Mouse (Mus musculus): ENCODE measurements around the gene Crtc2. TPM values are rescaled to one million over a fixed set of nuclear protein-coding genes. Genes with fewer than 3 reads are reported as not detected.

Crtc2 gene
- polyA plus RNA-seq, 1 experiment from 2014 or later: 9.0 TPM

GRCm38 (mm10) chr3:90263121-90263771 lies 9.3 kb downstream of the Crtc2 start:
- peaks cover 11% of the 10 kb centered on the region for H3K4me1 ChIP-seq (ENCODE audit: control insufficient read depth, insufficient read depth, low read length)
- no peak overlapping the region for H3K4me2 ChIP-seq
- peaks cover 28% of the 10 kb centered on the region for H3K36me3 ChIP-seq (ENCODE audit: control insufficient read depth, insufficient read depth, low read length)
- no peaks in the 10 kb centered on the region for H3K9me3 ChIP-seq (ENCODE audit: control insufficient read depth, low read length)
- WGBS: 91% methylated on average over 5 of the region's 5 CpGs
- no peak overlapping the region for H3K4me3 ChIP-seq (ENCODE audit: low read depth, low read length)
- ATAC-seq (ENCODE audit: low FRiP score): no peak
- no peaks in the 10 kb centered on the region for H3K27me3 ChIP-seq (ENCODE audit: control insufficient read depth, insufficient read depth, low read length)
- H3K9ac ChIP-seq (ENCODE audit: low read length): no peak overlapping the region
- DNase-seq (ENCODE audit: low spot score, missing footprints): no peak
- no peak overlapping the region for H3K27ac ChIP-seq (ENCODE audit: low read depth, low read length)

- Histone ChIP-seq H3K4me2 (peak overlapping the region; percentile 88), H3K9ac (ENCODE audit: low read length) (peak overlapping the region; percentile 97), H3K4me1 (ENCODE audit: control insufficient read depth, insufficient read depth, low read length) (peaks cover 11% of the 10 kb centered on the region), H3K9me3 (ENCODE audit: control insufficient read depth, low read length) (no peaks in the 10 kb centered on the region), H3K27me3 (ENCODE audit: control insufficient read depth, insufficient read depth, low read length) (no peaks in the 10 kb centered on the region), H3K27ac (ENCODE audit: low read depth, low read length) (peak overlapping the region; percentile 87; the same call in 1 of the 2 replicates), H3K4me3 (ENCODE audit: low read depth, low read length) (peak overlapping the region; percentile 95), H3K36me3 (ENCODE audit: control insufficient read depth, insufficient read depth, low read length) (peaks cover 18% of the 10 kb centered on the region)
- 37% methylated on average over 10 of the region's 10 CpGs for WGBS
- DNase-seq (ENCODE audit: low spot score, missing footprints) (peak; percentile 92), ATAC-seq (ENCODE audit: low FRiP score) (no peak)
These were observed 10.7 kb downstream of the Crtc2 start for GRCm38 (mm10) chr3:90264687-90265033.

DNA sequence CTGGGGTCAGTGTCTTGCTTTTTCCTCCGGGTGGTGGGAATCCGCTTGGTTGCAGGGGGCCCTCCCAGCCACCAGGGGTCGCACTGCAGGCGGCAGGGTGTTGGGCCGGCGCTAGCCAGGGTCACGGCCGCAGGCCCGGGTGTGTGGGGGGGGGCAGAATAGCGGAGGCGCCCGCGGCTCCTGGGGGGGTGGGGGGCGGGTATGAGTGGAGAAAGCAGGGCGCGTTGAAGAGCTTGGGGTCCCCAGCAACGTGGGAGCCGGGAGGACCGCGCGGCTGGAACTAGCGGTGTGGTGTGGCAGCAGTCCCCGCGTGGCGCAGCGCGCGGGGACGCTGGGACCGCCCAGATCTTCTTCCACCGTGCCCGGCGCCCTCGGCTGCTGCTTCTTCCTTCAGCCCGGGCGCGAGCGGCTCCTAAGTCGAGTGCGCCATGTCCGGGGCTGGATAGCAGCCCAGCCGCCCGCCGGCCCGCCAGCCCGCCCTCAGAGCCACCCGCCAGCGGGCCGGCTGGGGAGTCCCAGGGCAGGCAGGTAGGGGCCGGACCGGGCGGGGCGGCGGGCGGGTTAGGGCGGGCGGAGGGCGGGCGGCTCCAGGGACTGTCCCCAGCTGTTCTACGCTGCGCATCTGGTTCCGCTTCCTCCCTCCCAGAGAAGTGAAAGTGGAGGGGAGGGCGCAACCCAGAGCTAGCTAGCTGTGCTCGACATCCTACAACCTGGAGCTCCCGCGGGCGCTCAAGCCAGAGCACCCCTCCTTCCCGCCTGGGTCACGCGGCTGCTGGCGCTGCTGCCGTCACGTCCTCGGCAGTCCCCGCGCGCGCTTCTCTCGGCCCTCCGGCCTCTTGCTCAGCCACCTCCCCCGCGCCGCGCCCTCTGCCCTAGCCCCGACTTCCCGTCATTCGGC lies 11.3 kb downstream of the Crtc2 start, which contains the start of gene Dennd4b:
Gene Dennd4b, plus strand, starts transcription at position 152 of the 898 bp plus-strand sequence.
- Histone ChIP-seq H3K4me1 (ENCODE audit: control insufficient read depth, insufficient read depth, low read length) (peaks cover 11% of the 10 kb centered on the region), H3K4me3 (ENCODE audit: low read depth, low read length) (peak within 1 kb of the TSS; percentile 95), H3K9ac (ENCODE audit: low read length) (peak within 1 kb of the TSS; percentile 97), H3K36me3 (ENCODE audit: control insufficient read depth, insufficient read depth, low read length) (peaks cover 18% of the 10 kb centered on the region), H3K4me2 (peak within 1 kb of the TSS; percentile 88), H3K27ac (ENCODE audit: low read depth, low read length) (peak within 1 kb of the TSS; percentile 87), H3K27me3 (ENCODE audit: control insufficient read depth, insufficient read depth, low read length) (no peaks in the 10 kb centered on the region), H3K9me3 (ENCODE audit: control insufficient read depth, low read length) (no peaks in the 10 kb centered on the region)
- under 1% methylated on average over 61 of the region's 87 CpGs for WGBS
- DNase-seq (ENCODE audit: low spot score, missing footprints): peak; percentile 99
- peak; percentile 84 for ATAC-seq (ENCODE audit: low FRiP score)

- no peak for DNase-seq (ENCODE audit: low spot score, missing footprints)
- H3K9ac ChIP-seq (ENCODE audit: low read length): peak overlapping the region; percentile 97
- H3K4me3 ChIP-seq (ENCODE audit: low read depth, low read length): peak overlapping the region; percentile 95
- no peaks in the 10 kb centered on the region for H3K9me3 ChIP-seq (ENCODE audit: control insufficient read depth, low read length)
- no peaks in the 10 kb centered on the region for H3K27me3 ChIP-seq (ENCODE audit: control insufficient read depth, insufficient read depth, low read length)
- peak; percentile 47 for ATAC-seq (ENCODE audit: low FRiP score)
- peaks cover 14% of the 10 kb centered on the region for H3K36me3 ChIP-seq (ENCODE audit: control insufficient read depth, insufficient read depth, low read length)
- H3K4me1 ChIP-seq (ENCODE audit: control insufficient read depth, insufficient read depth, low read length): peaks cover 11% of the 10 kb centered on the region
- H3K27ac ChIP-seq (ENCODE audit: low read depth, low read length): peak overlapping the region; percentile 87
- 28% methylated on average over 16 of the region's 16 CpGs for WGBS
- peak overlapping the region; percentile 88 for H3K4me2 ChIP-seq
These were observed 12.2 kb downstream of the Crtc2 start for GRCm38 (mm10) chr3:90265932-90266741.

GRCm38 (mm10) chr3:90266901-90267775 lies 13.2 kb downstream of the Crtc2 start:
- Histone ChIP-seq H3K4me1 (ENCODE audit: control insufficient read depth, insufficient read depth, low read length) (peaks cover 11% of the 10 kb centered on the region), H3K27me3 (ENCODE audit: control insufficient read depth, insufficient read depth, low read length) (no peaks in the 10 kb centered on the region), H3K9me3 (ENCODE audit: control insufficient read depth, low read length) (no peaks in the 10 kb centered on the region), H3K27ac (ENCODE audit: low read depth, low read length) (no peak overlapping the region), H3K4me2 (no peak overlapping the region), H3K9ac (ENCODE audit: low read length) (no peak overlapping the region), H3K4me3 (ENCODE audit: low read depth, low read length) (no peak overlapping the region), H3K36me3 (ENCODE audit: control insufficient read depth, insufficient read depth, low read length) (peaks cover 8% of the 10 kb centered on the region)
- ATAC-seq (ENCODE audit: low FRiP score) (no peak), DNase-seq (ENCODE audit: low spot score, missing footprints) (no peak)
- 88% methylated on average over 20 of the region's 20 CpGs for WGBS

- no peak overlapping the region for H3K9ac ChIP-seq (ENCODE audit: low read length)
- WGBS: 97% methylated on average over 11 of the region's 11 CpGs
- H3K27ac ChIP-seq (ENCODE audit: low read depth, low read length): no peak overlapping the region
- H3K4me2 ChIP-seq: no peak overlapping the region
- H3K9me3 ChIP-seq (ENCODE audit: control insufficient read depth, low read length): no peaks in the 10 kb centered on the region
- DNase-seq (ENCODE audit: low spot score, missing footprints): no peak
- H3K4me1 ChIP-seq (ENCODE audit: control insufficient read depth, insufficient read depth, low read length): peaks cover 11% of the 10 kb centered on the region
- no peak overlapping the region for H3K4me3 ChIP-seq (ENCODE audit: low read depth, low read length)
- ATAC-seq (ENCODE audit: low FRiP score): no peak
- peaks cover 7% of the 10 kb centered on the region; the same call in 1 of the 2 replicates for H3K36me3 ChIP-seq (ENCODE audit: control insufficient read depth, insufficient read depth, low read length)
- no peaks in the 10 kb centered on the region for H3K27me3 ChIP-seq (ENCODE audit: control insufficient read depth, insufficient read depth, low read length)
These were observed 14.2 kb downstream of the Crtc2 start for GRCm38 (mm10) chr3:90268190-90268589.

- no peak overlapping the region for H3K9ac ChIP-seq (ENCODE audit: low read length)
- no peak overlapping the region for H3K4me2 ChIP-seq
- ATAC-seq (ENCODE audit: low FRiP score) (no peak), DNase-seq (ENCODE audit: low spot score, missing footprints) (no peak)
- no peaks in the 10 kb centered on the region for H3K9me3 ChIP-seq (ENCODE audit: control insufficient read depth, low read length)
- H3K27me3 ChIP-seq (ENCODE audit: control insufficient read depth, insufficient read depth, low read length): no peaks in the 10 kb centered on the region
- peaks cover 10% of the 10 kb centered on the region; the same call in 1 of the 2 replicates for H3K36me3 ChIP-seq (ENCODE audit: control insufficient read depth, insufficient read depth, low read length)
- H3K4me3 ChIP-seq (ENCODE audit: low read depth, low read length): no peak overlapping the region
- peaks cover 11% of the 10 kb centered on the region for H3K4me1 ChIP-seq (ENCODE audit: control insufficient read depth, insufficient read depth, low read length)
- WGBS: 86% methylated on average over 16 of the region's 16 CpGs
- H3K27ac ChIP-seq (ENCODE audit: low read depth, low read length): no peak overlapping the region
These were observed 15.0 kb downstream of the Crtc2 start for GRCm38 (mm10) chr3:90268971-90269370.

- 90% methylated on average over 8 of the region's 8 CpGs for WGBS
- ATAC-seq (ENCODE audit: low FRiP score) (no peak), DNase-seq (ENCODE audit: low spot score, missing footprints) (no peak)
- no peak overlapping the region for H3K9ac ChIP-seq (ENCODE audit: low read length)
- H3K9me3 ChIP-seq (ENCODE audit: control insufficient read depth, low read length): no peaks in the 10 kb centered on the region
- no peak overlapping the region for H3K4me3 ChIP-seq (ENCODE audit: low read depth, low read length)
- no peak overlapping the region for H3K4me2 ChIP-seq
- H3K27ac ChIP-seq (ENCODE audit: low read depth, low read length): no peak overlapping the region
- H3K36me3 ChIP-seq (ENCODE audit: control insufficient read depth, insufficient read depth, low read length): peaks cover 10% of the 10 kb centered on the region; the same call in 1 of the 2 replicates
- peaks cover 8% of the 10 kb centered on the region for H3K4me1 ChIP-seq (ENCODE audit: control insufficient read depth, insufficient read depth, low read length)
- no peaks in the 10 kb centered on the region for H3K27me3 ChIP-seq (ENCODE audit: control insufficient read depth, insufficient read depth, low read length)
These were observed 16.8 kb downstream of the Crtc2 start for GRCm38 (mm10) chr3:90270784-90271183.

All from midbrain, embryonic 11.5 days (tissue).